Mouse (Mus musculus): Measurements from ENCODE around the gene Olfr584. TPM values are rescaled to one million over a fixed set of nuclear protein-coding genes. Genes with fewer than 3 reads are reported as not detected.

Olfr584 gene
- polyA plus RNA-seq (2012): not detected in 2 replicates

DNA sequence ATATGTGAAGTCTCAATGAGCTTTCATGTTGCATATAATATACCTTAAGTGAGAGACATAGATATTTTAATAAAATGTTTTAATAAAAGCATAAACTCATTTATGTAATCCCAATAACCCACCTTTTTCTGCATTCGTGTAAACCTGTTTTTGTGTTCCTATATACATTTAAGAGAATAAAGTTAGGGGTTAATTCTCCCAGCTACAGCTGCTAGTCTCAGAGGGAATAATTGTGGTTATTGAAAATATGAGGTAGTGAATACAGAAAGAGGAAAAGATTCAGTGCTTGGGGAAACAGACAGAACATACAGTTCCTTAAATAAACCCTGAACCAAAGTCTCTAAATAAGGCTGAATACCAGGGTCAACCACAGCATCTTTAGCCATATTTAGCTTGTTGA, at the start of gene Olfr584:
Olfr584 (plus strand) TSS at position 301 of the 400 bp plus-strand sequence.
- H3K36me3 ChIP-seq (ENCODE audit: control insufficient read depth): no peaks in the 10 kb centered on the region
- no peaks in the 10 kb centered on the region for H3K27me3 ChIP-seq (ENCODE audit: control insufficient read depth)
- peaks cover 2% of the 10 kb centered on the region; the same call in 1 of the 2 replicates for H3K9me3 ChIP-seq (ENCODE audit: control insufficient read depth, low read length)
- H3K4me3 ChIP-seq (replicated peaks): no peak within 1 kb of the TSS
- H3K4me1 ChIP-seq (ENCODE audit: control insufficient read depth): no peaks in the 10 kb centered on the region
- TF ChIP-seq TAL1 (IDR thresholded peaks at IDR 0.05; ENCODE audit: low read length) (no peak), GATA1 (IDR thresholded peaks at IDR 0.05; ENCODE audit: low read length) (no peak)

DNA sequence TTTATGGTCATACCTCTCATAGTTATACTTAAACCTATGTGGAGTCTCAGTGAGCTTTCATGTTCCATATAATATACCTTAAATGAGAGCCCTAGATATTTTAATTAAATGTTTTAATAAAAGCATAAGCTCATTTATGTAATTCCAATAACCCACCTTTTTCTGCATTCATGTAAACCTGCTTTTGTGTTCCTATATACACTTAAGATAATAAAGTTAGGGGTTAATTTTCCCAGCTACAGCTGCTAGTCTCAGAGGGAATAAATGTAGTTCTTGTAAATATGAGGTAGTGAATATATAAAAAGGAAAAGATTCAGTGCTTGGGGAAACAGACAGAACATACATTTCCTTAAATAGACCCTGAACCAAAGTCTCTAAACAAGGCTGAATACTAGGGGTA, 44.0 kb upstream of the Olfr584 start, which contains the start of gene Olfr582:
Olfr582 (plus strand) TSS at position 301 of the 400 bp plus-strand sequence.
- no peaks in the 10 kb centered on the region for H3K9me3 ChIP-seq (ENCODE audit: control insufficient read depth, low read length)
- no peak within 1 kb of the TSS for H3K4me3 ChIP-seq (replicated peaks)
- H3K4me1 ChIP-seq (ENCODE audit: control insufficient read depth): no peaks in the 10 kb centered on the region
- no peaks in the 10 kb centered on the region for H3K36me3 ChIP-seq (ENCODE audit: control insufficient read depth)
- H3K27me3 ChIP-seq (ENCODE audit: control insufficient read depth): no peaks in the 10 kb centered on the region
- TF ChIP-seq GATA1 (IDR thresholded peaks at IDR 0.05; ENCODE audit: low read length): no peak
- TF ChIP-seq TAL1 (IDR thresholded peaks at IDR 0.05; ENCODE audit: low read length): no peak

DNA sequence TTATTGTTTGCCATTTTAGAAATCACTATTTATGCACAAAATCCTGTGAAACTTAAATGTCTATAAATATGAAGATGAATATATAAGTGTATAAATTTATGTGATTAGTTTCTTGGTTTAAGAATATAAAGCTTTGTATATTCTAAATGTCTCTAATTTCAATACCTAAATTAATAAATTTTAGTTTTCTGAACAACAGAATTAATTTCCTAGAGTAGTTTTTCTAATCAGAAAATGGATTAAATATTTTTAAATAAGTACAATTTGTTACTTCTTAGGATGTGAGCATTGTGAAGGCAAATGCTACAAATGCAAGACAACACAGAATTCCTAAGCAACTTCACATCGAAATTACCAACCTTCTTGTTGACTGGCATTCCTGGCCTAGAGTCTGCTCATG, 30.7 kb upstream of the Olfr584 start, which contains the start of gene Olfr583:
Olfr583 (plus strand) TSS at position 301 of the 400 bp plus-strand sequence.
- H3K4me1 ChIP-seq (ENCODE audit: control insufficient read depth): no peaks in the 10 kb centered on the region
- no peaks in the 10 kb centered on the region for H3K27me3 ChIP-seq (ENCODE audit: control insufficient read depth)
- TF ChIP-seq TAL1 (IDR thresholded peaks at IDR 0.05; ENCODE audit: low read length) (no peak), GATA1 (IDR thresholded peaks at IDR 0.05; ENCODE audit: low read length) (no peak)
- H3K4me3 ChIP-seq (replicated peaks): no peak within 1 kb of the TSS
- H3K9me3 ChIP-seq (ENCODE audit: control insufficient read depth, low read length): no peaks in the 10 kb centered on the region
- H3K36me3 ChIP-seq (ENCODE audit: control insufficient read depth): no peaks in the 10 kb centered on the region

DNA sequence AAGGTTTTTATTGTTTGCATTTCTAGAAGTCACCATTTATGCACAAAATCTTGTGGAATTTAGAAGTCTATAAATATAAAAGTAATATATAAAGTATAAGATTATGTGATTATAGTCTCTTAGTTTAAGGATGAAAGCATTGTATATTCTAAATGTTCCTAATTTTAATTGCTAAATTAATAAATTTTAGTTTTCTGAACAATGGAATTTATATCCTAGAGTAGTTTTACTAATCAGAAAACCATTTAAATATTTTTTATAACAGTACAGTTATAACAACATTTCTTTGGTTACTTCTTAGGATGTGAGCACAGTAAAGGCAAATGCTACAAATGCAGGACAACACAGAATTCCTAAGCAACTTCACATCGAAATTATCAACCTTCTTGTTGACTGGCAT, 15.7 kb downstream of the Olfr584 start, which contains the start of gene Olfr585:
Olfr585 (plus strand) TSS at position 301 of the 400 bp plus-strand sequence.
- H3K36me3 ChIP-seq (ENCODE audit: control insufficient read depth): no peaks in the 10 kb centered on the region
- H3K9me3 ChIP-seq (ENCODE audit: control insufficient read depth, low read length): no peaks in the 10 kb centered on the region
- no peak within 1 kb of the TSS for H3K4me3 ChIP-seq (replicated peaks)
- no peaks in the 10 kb centered on the region for H3K27me3 ChIP-seq (ENCODE audit: control insufficient read depth)
- H3K4me1 ChIP-seq (ENCODE audit: control insufficient read depth): no peaks in the 10 kb centered on the region
- TF ChIP-seq TAL1 (IDR thresholded peaks at IDR 0.05; ENCODE audit: low read length) (no peak), GATA1 (IDR thresholded peaks at IDR 0.05; ENCODE audit: low read length) (no peak)

DNA sequence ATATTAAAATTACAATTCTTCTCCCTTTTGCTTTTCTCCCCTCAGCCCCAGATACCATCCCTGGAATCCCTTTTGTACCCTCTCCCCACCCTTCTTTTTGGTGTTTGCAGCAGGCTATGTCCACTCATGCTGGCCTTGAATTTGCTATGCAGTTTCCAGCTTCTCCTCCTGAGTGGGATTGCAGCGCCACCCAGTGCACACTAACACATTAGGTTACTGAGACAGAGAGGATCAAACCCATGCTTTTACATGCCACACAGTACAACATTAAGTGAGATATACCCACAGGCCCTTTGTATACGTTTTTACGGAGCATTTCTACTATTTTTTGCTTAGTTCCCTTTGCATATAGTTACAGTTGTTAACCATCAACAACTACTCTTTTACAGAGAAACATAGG, 37.7 kb downstream of the Olfr584 start:
- Histone ChIP-seq H3K27me3 (ENCODE audit: control insufficient read depth) (no peaks in the 10 kb centered on the region), H3K36me3 (ENCODE audit: control insufficient read depth) (no peaks in the 10 kb centered on the region), H3K9me3 (ENCODE audit: control insufficient read depth, low read length) (no peaks in the 10 kb centered on the region), H3K4me3 (replicated peaks) (no peak overlapping the region), H3K4me1 (ENCODE audit: control insufficient read depth) (no peaks in the 10 kb centered on the region)
- no peak for TF ChIP-seq GATA1 (IDR thresholded peaks at IDR 0.05; ENCODE audit: low read length)
- no peak for TF ChIP-seq TAL1 (IDR thresholded peaks at IDR 0.05; ENCODE audit: low read length)

DNA sequence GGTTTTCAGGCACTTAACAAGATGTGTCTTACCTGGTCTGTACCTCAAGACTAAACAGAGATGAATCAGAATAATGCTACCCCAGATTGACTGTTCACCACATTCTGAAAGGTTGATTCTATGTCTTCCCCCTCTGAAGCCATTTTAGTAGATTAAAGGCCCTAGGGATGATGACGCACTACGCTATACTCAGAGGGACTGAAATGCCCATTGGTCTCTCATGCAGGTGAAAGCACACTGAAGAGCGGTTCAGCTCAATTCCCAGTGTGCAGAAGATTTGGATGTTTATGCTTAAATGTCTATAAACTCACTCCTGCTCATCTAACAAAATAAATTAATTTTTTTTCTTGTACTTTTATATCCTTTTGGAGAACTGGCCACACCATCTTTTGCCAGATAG, 43.9 kb downstream of the Olfr584 start, which contains the start of gene Olfr586:
Olfr586 (minus strand) TSS at position 101 of the 400 bp plus-strand sequence.
- H3K4me1 ChIP-seq (ENCODE audit: control insufficient read depth): no peaks in the 10 kb centered on the region
- H3K27me3 ChIP-seq (ENCODE audit: control insufficient read depth): no peaks in the 10 kb centered on the region
- no peaks in the 10 kb centered on the region for H3K9me3 ChIP-seq (ENCODE audit: control insufficient read depth, low read length)
- no peaks in the 10 kb centered on the region for H3K36me3 ChIP-seq (ENCODE audit: control insufficient read depth)
- TF ChIP-seq TAL1 (IDR thresholded peaks at IDR 0.05; ENCODE audit: low read length) (no peak), GATA1 (IDR thresholded peaks at IDR 0.05; ENCODE audit: low read length) (no peak)
- H3K4me3 ChIP-seq (replicated peaks): no peak within 1 kb of the TSS

Other genes starting within 250 kb of the Olfr584 start
- not detected in 2 replicates for gene Olfr566, start 223.1 kb upstream of the Olfr584 start, polyA plus RNA-seq (2012)
- not detected in 2 replicates for gene Olfr568, start 204.8 kb upstream of the Olfr584 start, polyA plus RNA-seq (2012)
- not detected in 2 replicates for gene Olfr569, start 191.0 kb upstream of the Olfr584 start, polyA plus RNA-seq (2012)
- gene Olfr570, start 187.3 kb upstream of the Olfr584 start, polyA plus RNA-seq (2012): not detected in 2 replicates
- gene Olfr571, start 164.3 kb upstream of the Olfr584 start, polyA plus RNA-seq (2012): not detected in 2 replicates
- not detected in 2 replicates for gene Olfr572, start 157.5 kb upstream of the Olfr584 start, polyA plus RNA-seq (2012)
- not detected in 2 replicates for gene Olfr573-ps1, start 139.3 kb upstream of the Olfr584 start, polyA plus RNA-seq (2012)
- not detected in 2 replicates for gene Olfr574, start 133.4 kb upstream of the Olfr584 start, polyA plus RNA-seq (2012)
- not detected in 2 replicates for gene Olfr575, start 123.1 kb upstream of the Olfr584 start, polyA plus RNA-seq (2012)
- gene Olfr576, start 119.2 kb upstream of the Olfr584 start, polyA plus RNA-seq (2012): not detected in 2 replicates
- gene Olfr577, start 105.9 kb upstream of the Olfr584 start, polyA plus RNA-seq (2012): not detected in 2 replicates
- gene Olfr578, start 92.6 kb upstream of the Olfr584 start, polyA plus RNA-seq (2012): not detected in 2 replicates
- 0.03 TPM in 1 of 2 replicates, not detected in the other for gene Olfr582, start 43.9 kb upstream of the Olfr584 start, polyA plus RNA-seq (2012)
- not detected in 2 replicates for gene Olfr583, start 30.6 kb upstream of the Olfr584 start, polyA plus RNA-seq (2012)
- gene Olfr585, start 15.8 kb downstream of the Olfr584 start, polyA plus RNA-seq (2012): not detected in 2 replicates
- 0.01 TPM in 1 of 2 replicates, not detected in the other for gene Olfr586, start 43.8 kb downstream of the Olfr584 start, polyA plus RNA-seq (2012)
- gene Olfr588-ps1, start 59.0 kb downstream of the Olfr584 start, polyA plus RNA-seq (2012): not detected in 2 replicates
- not detected in 2 replicates for gene Olfr589, start 74.5 kb downstream of the Olfr584 start, polyA plus RNA-seq (2012)
- not detected in 2 replicates for gene Olfr591, start 96.5 kb downstream of the Olfr584 start, polyA plus RNA-seq (2012)
- not detected in 2 replicates for gene Olfr592, start 102.9 kb downstream of the Olfr584 start, polyA plus RNA-seq (2012)
- not detected in 2 replicates for gene Olfr593, start 130.0 kb downstream of the Olfr584 start, polyA plus RNA-seq (2012)
- 0.02 TPM in 1 of 2 replicates, not detected in the other for gene Olfr594, start 135.1 kb downstream of the Olfr584 start, polyA plus RNA-seq (2012)
- gene Usp17ld, start 170.6 kb downstream of the Olfr584 start, polyA plus RNA-seq (2012): not detected in 2 replicates
- gene Olfr596, start 223.8 kb downstream of the Olfr584 start, polyA plus RNA-seq (2012): not detected in 2 replicates
- gene Olfr597, start 234.4 kb downstream of the Olfr584 start, polyA plus RNA-seq (2012): not detected in 2 replicates
- 0.04 TPM in 1 of 2 replicates, not detected in the other for gene Olfr598, start 241.7 kb downstream of the Olfr584 start, polyA plus RNA-seq (2012)